Mouse (Mus musculus): Measurements from ENCODE around the gene Gm13040. TPM values are rescaled to one million over a fixed set of nuclear protein-coding genes. Genes with fewer than 3 reads are reported as not detected.

Gene Gm13040
- polyA plus RNA-seq (2017; shearing (Covaris generic)): not detected

DNA sequence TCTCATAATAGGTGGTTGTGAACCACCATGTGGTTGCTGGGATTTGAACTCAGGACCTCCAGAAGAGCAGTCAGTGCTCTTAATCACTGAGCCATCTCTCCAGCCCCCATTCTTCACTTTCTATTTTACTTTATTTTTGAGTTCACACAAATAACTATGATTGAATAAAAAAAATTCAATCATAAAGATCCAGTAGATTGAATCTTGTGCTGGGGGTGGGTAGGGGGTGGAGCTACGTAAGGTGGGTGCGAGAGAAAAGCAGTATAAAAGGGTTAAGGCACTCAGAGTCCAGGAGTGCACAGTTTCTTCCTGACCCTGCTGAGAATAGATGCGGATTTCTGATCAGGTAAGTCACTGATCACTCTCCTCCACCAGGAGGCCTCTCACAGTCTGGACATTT, at the start of gene Gm13040:
TSS of gene Gm13040 (plus strand) at position 301 of the 400 bp plus-strand sequence.

DNA sequence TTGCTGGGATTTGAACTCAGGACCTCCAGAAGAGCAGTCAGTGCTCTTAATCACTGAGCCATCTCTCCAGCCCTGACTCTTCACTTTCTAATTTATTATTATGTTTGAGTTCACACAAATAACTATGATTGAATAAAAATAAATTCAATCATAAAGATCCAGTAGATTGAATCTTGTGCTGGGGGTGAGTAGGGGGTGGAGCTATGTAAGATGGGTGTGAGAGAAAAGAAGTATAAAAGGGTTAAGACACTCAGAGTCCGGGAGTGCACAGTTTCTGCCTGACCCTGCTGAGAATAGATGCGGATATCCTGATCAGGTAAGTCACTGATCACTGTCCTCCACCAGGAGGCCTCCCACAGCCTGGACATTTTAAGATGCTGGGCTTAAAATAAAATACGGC, 24.7 kb upstream of the Gm13040 start, which contains the start of gene Gm13043:
TSS of gene Gm13043 (plus strand) at position 301 of the 400 bp plus-strand sequence.

GRCm38 (mm10) chr4:143551400-143551799, 15.6 kb downstream of the Gm13040 start, which contains the start of the genes BC080695 and Gm13057:
Gene BC080695 (plus strand): TSS chr4:143551700.
Gene Gm13057 (plus strand): TSS chr4:143551709.

Other genes starting within 250 kb of the Gm13040 start
- not detected for gene Pdpn, start 236.4 kb upstream of the Gm13040 start, polyA plus RNA-seq (2017; shearing (Covaris generic))
- not detected for gene Lrrc38, start 186.2 kb upstream of the Gm13040 start, polyA plus RNA-seq (2017; shearing (Covaris generic))
- not detected for gene Pramel1, start 141.5 kb upstream of the Gm13040 start, polyA plus RNA-seq (2017; shearing (Covaris generic))
- gene Pramef8, start 123.5 kb upstream of the Gm13040 start, polyA plus RNA-seq (2017; shearing (Covaris generic)): 38.1 TPM
- gene Oog4, start 85.6 kb upstream of the Gm13040 start, polyA plus RNA-seq (2017; shearing (Covaris generic)): not detected
- gene Gm13043, start 24.6 kb upstream of the Gm13040 start, polyA plus RNA-seq (2017; shearing (Covaris generic)): not detected
- 0.24 TPM for gene BC080695, start 15.7 kb downstream of the Gm13040 start, polyA plus RNA-seq (2017; shearing (Covaris generic))
- gene Gm13057, start 15.8 kb downstream of the Gm13040 start, polyA plus RNA-seq (2017; shearing (Covaris generic)): not detected
- not detected for gene Gm13083, start 79.0 kb downstream of the Gm13040 start, polyA plus RNA-seq (2017; shearing (Covaris generic))
- not detected for gene Gm13088, start 121.3 kb downstream of the Gm13040 start, polyA plus RNA-seq (2017; shearing (Covaris generic))
- not detected for gene Gm13089, start 166.8 kb downstream of the Gm13040 start, polyA plus RNA-seq (2017; shearing (Covaris generic))
- gene Gm13078, start 183.5 kb downstream of the Gm13040 start, polyA plus RNA-seq (2017; shearing (Covaris generic)): not detected